Mouse (Mus musculus) hindbrain, embryonic 15.5 days (tissue): Measurements from ENCODE around the gene Psip1. TPM values are rescaled to one million over a fixed set of nuclear protein-coding genes. Genes with fewer than 3 reads are reported as not detected.
"Not testable (repeated sequence)": the region's sequence is repeated elsewhere in the genome, so short reads cannot be mapped to it uniquely, and the experiment has no call there.

ENCODE experiments used
- ATAC-seq: fragments of 200-750 bp; cut with Nextera tagmentation; 2 replicates; pipeline ENCODE4 v1.8.0; 2017; ENCODE audit warnings: low read depth, moderate number of reproducible peaks, moderate TSS enrichment; ENCODE audit not compliant: low FRiP score
- H3K27ac ChIP-seq: fragments of 300-500 bp; sonication (generic); replicated peaks from 2 replicates; pipeline ENCODE4 v1.5.1; 2015; ENCODE audit warnings: mild to moderate bottlenecking, inconsistent platforms
- H3K27me3 ChIP-seq: fragments of 300-500 bp; sonication (generic); 2 replicates; pipeline ENCODE4 v1.6.1; 2015; ENCODE audit warnings: control low read depth, inconsistent platforms
- H3K36me3 ChIP-seq: fragments of 300-500 bp; sonication (generic); 2 replicates; pipeline ENCODE4 v1.6.1; 2015; ENCODE audit warnings: control low read depth, inconsistent platforms
- H3K4me1 ChIP-seq: fragments of 300-500 bp; sonication (generic); replicated peaks from 2 replicates; pipeline ENCODE4 v1.6.1; 2015; ENCODE audit warnings: control low read depth, inconsistent platforms
- H3K4me2 ChIP-seq: fragments of 300-500 bp; sonication (generic); 2 replicates; pipeline ENCODE4 v1.6.1; 2015; ENCODE audit warnings: moderate library complexity, mild to moderate bottlenecking, inconsistent platforms
- H3K4me3 ChIP-seq: fragments of 300-500 bp; sonication (generic); 2 replicates; pipeline ENCODE4 v1.5.1; 2015; ENCODE audit warnings: mild to moderate bottlenecking, inconsistent platforms
- H3K9ac ChIP-seq: fragments of 300-500 bp; sonication (generic); 2 replicates; pipeline ENCODE4 v1.6.1; 2015; ENCODE audit warnings: inconsistent platforms
- H3K9me3 ChIP-seq: fragments of 300-500 bp; sonication (generic); 2 replicates; pipeline ENCODE4 v1.6.1; 2016; ENCODE audit warnings: control low read depth, inconsistent platforms
- WGBS: fragments of 180-500 bp; shearing (Covaris S2); methylation state at CpG from one replicate; pipeline ENCODE4 v1.1.7; 2015; 5-methylcytosine and 5-hydroxymethylcytosine counted together
- polyA plus RNA-seq: library from polyadenylated mRNA; unstranded; fragments of >200 nt; fragmentation: Nextera tagmentation; extraction: Ambion mirVana; gene quantifications from 2 replicates; pipeline ENCODE4 v1.2.1, GENCODE M21; 2015

The Psip1 gene
- polyA plus RNA-seq, 1 experiment from 2014 or later: 253 TPM

- not testable (repeated sequence) for H3K4me3 ChIP-seq, H3K9ac ChIP-seq, H3K4me2 ChIP-seq, H3K27ac ChIP-seq, H3K9me3 ChIP-seq, H3K27me3 ChIP-seq, H3K36me3 ChIP-seq, ATAC-seq
- peaks cover 11% of the 10 kb centered on the region; the same call in 1 of the 2 replicates for H3K4me1 ChIP-seq
- 89% methylated on average over 5 of the region's 5 CpGs for WGBS
Observed at GRCm38 (mm10) chr4:83497013-83497412, 10.8 kb upstream of the Psip1 start.

- ATAC-seq: no peak
- 92% methylated on average over 1 of the region's 1 CpGs for WGBS
Observed at GRCm38 (mm10) chr4:83493112-83493511, 6.9 kb upstream of the Psip1 start.

GRCm38 (mm10) chr4:83489121-83489520 lies 2.9 kb upstream of the Psip1 start:
- Histone ChIP-seq H3K27me3 (no peaks in the 10 kb centered on the region), H3K4me1 (peaks cover 17% of the 10 kb centered on the region), H3K36me3 (no peaks in the 10 kb centered on the region), H3K9me3 (no peaks in the 10 kb centered on the region), H3K4me3 (no peak overlapping the region), H3K4me2 (no peak overlapping the region), H3K27ac (no peak overlapping the region), H3K9ac (no peak overlapping the region)
- ATAC-seq: no peak
- 35% methylated on average over 5 of the region's 5 CpGs for WGBS

More at GRCm38 (mm10) chr4:83493112-83493511, 6.9 kb upstream of the Psip1 start:
- Histone ChIP-seq H3K27ac (no peak overlapping the region), H3K4me3 (no peak overlapping the region), H3K9me3 (no peaks in the 10 kb centered on the region), H3K27me3 (no peaks in the 10 kb centered on the region), H3K4me2 (no peak overlapping the region), H3K4me1 (no peaks in the 10 kb centered on the region), H3K36me3 (no peaks in the 10 kb centered on the region), H3K9ac (no peak overlapping the region)

GRCm38 (mm10) chr4:83485735-83486116 lies 533 bp downstream of the Psip1 start:
- Histone ChIP-seq H3K27ac (peak overlapping the region; percentile 100), H3K36me3 (peaks cover 20% of the 10 kb centered on the region)
- WGBS: under 1% methylated on average over 23 of the region's 40 CpGs

GRCm38 (mm10) chr4:83485250-83485649 lies 1.0 kb downstream of the Psip1 start:
- Histone ChIP-seq H3K4me1 (peaks cover 28% of the 10 kb centered on the region), H3K4me2 (peak overlapping the region; percentile 77), H3K27ac (peak overlapping the region; percentile 100), H3K36me3 (peaks cover 21% of the 10 kb centered on the region), H3K4me3 (peak overlapping the region; percentile 96), H3K9me3 (no peaks in the 10 kb centered on the region), H3K27me3 (no peaks in the 10 kb centered on the region), H3K9ac (peak overlapping the region; percentile 90)
- ATAC-seq: no peak
- 14% methylated on average over 12 of the region's 12 CpGs for WGBS

More at GRCm38 (mm10) chr4:83485735-83486116, 533 bp downstream of the Psip1 start:
- Histone ChIP-seq H3K9ac (peak overlapping the region; percentile 90), H3K9me3 (no peaks in the 10 kb centered on the region), H3K4me2 (peak overlapping the region; percentile 77), H3K4me1 (peaks cover 28% of the 10 kb centered on the region), H3K4me3 (peak overlapping the region; percentile 96), H3K27me3 (no peaks in the 10 kb centered on the region)
- ATAC-seq: peak; percentile 78

- no peak overlapping the region for H3K4me2 ChIP-seq
- H3K9me3 ChIP-seq: no peaks in the 10 kb centered on the region
- WGBS: 60% methylated on average over 3 of the region's 3 CpGs
- no peak overlapping the region for H3K4me3 ChIP-seq
- H3K4me1 ChIP-seq: no peaks in the 10 kb centered on the region
- peak; percentile 59; the same call in 1 of the 2 replicates for ATAC-seq
- no peak overlapping the region for H3K9ac ChIP-seq
- no peaks in the 10 kb centered on the region for H3K27me3 ChIP-seq
- H3K27ac ChIP-seq: 0 out of 2 replicates have a peak overlapping the region, but pooled peaks have one; percentile 3
- H3K36me3 ChIP-seq: peaks cover 82% of the 10 kb centered on the region
Observed at GRCm38 (mm10) chr4:83468208-83468607, 18.1 kb downstream of the Psip1 start.

GRCm38 (mm10) chr4:83467615-83468014 lies 18.6 kb downstream of the Psip1 start:
- WGBS: 74% methylated on average over 7 of the region's 7 CpGs
- no peaks in the 10 kb centered on the region for H3K4me1 ChIP-seq
- H3K4me2 ChIP-seq: no peak overlapping the region
- no peaks in the 10 kb centered on the region for H3K9me3 ChIP-seq
- no peak overlapping the region for H3K9ac ChIP-seq
- peaks cover 83% of the 10 kb centered on the region for H3K36me3 ChIP-seq
- no peak overlapping the region for H3K4me3 ChIP-seq
- 0 out of 2 replicates have a peak, but pooled peaks have one; percentile 65 for ATAC-seq
- peak overlapping the region; percentile 62 for H3K27ac ChIP-seq
- no peaks in the 10 kb centered on the region for H3K27me3 ChIP-seq

- 89% methylated on average over 7 of the region's 7 CpGs for WGBS
Observed at GRCm38 (mm10) chr4:83464827-83465226, 21.4 kb downstream of the Psip1 start.

GRCm38 (mm10) chr4:83460106-83460505 lies 26.2 kb downstream of the Psip1 start:
- ATAC-seq: no peak
- Histone ChIP-seq H3K27me3 (no peaks in the 10 kb centered on the region), H3K4me1 (no peaks in the 10 kb centered on the region), H3K4me3 (no peak overlapping the region), H3K36me3 (peaks cover 77% of the 10 kb centered on the region), H3K9ac (no peak overlapping the region), H3K9me3 (no peaks in the 10 kb centered on the region), H3K27ac (no peak overlapping the region), H3K4me2 (no peak overlapping the region)
- 90% methylated on average over 5 of the region's 5 CpGs for WGBS

More at GRCm38 (mm10) chr4:83464827-83465226, 21.4 kb downstream of the Psip1 start:
- no peak for ATAC-seq
- H3K27ac ChIP-seq: no peak overlapping the region
- no peak overlapping the region for H3K4me2 ChIP-seq
- no peak overlapping the region for H3K4me3 ChIP-seq
- no peak overlapping the region for H3K9ac ChIP-seq
- no peaks in the 10 kb centered on the region for H3K9me3 ChIP-seq
- H3K27me3 ChIP-seq: no peaks in the 10 kb centered on the region
- H3K4me1 ChIP-seq: no peaks in the 10 kb centered on the region
- H3K36me3 ChIP-seq: peaks cover 74% of the 10 kb centered on the region

GRCm38 (mm10) chr4:83450785-83451184 lies 35.5 kb downstream of the Psip1 start:
- H3K36me3 ChIP-seq: peaks cover 55% of the 10 kb centered on the region
- WGBS: 89% methylated on average over 4 of the region's 4 CpGs
- no peak for ATAC-seq

GRCm38 (mm10) chr4:83441050-83441449 lies 45.2 kb downstream of the Psip1 start:
- no peak overlapping the region for H3K9ac ChIP-seq
- H3K4me3 ChIP-seq: no peak overlapping the region
- no peaks in the 10 kb centered on the region for H3K9me3 ChIP-seq
- no peak for ATAC-seq
- 91% methylated on average over 4 of the region's 4 CpGs for WGBS
- no peaks in the 10 kb centered on the region for H3K4me1 ChIP-seq
- H3K36me3 ChIP-seq: peaks cover 35% of the 10 kb centered on the region
- no peaks in the 10 kb centered on the region for H3K27me3 ChIP-seq
- H3K27ac ChIP-seq: no peak overlapping the region
- H3K4me2 ChIP-seq: no peak overlapping the region

More at GRCm38 (mm10) chr4:83450785-83451184, 35.5 kb downstream of the Psip1 start:
- H3K9me3 ChIP-seq: no peaks in the 10 kb centered on the region
- H3K4me3 ChIP-seq: no peak overlapping the region
- H3K27me3 ChIP-seq: no peaks in the 10 kb centered on the region
- no peak overlapping the region for H3K27ac ChIP-seq
- H3K9ac ChIP-seq: no peak overlapping the region
- no peaks in the 10 kb centered on the region for H3K4me1 ChIP-seq
- no peak overlapping the region for H3K4me2 ChIP-seq

GRCm38 (mm10) chr4:83439045-83439444 lies 47.2 kb downstream of the Psip1 start:
- no peak overlapping the region for H3K9ac ChIP-seq
- no peaks in the 10 kb centered on the region for H3K4me1 ChIP-seq
- no peak overlapping the region for H3K4me3 ChIP-seq
- no peaks in the 10 kb centered on the region for H3K27me3 ChIP-seq
- ATAC-seq: no peak
- no peaks in the 10 kb centered on the region for H3K9me3 ChIP-seq
- 41% methylated on average over 5 of the region's 5 CpGs for WGBS
- peaks cover 48% of the 10 kb centered on the region for H3K36me3 ChIP-seq
- H3K27ac ChIP-seq: no peak overlapping the region
- no peak overlapping the region for H3K4me2 ChIP-seq

GRCm38 (mm10) chr4:83438116-83438515 lies 48.1 kb downstream of the Psip1 start:
- Histone ChIP-seq H3K27ac (no peak overlapping the region), H3K4me1 (no peaks in the 10 kb centered on the region), H3K27me3 (no peaks in the 10 kb centered on the region), H3K9ac (no peak overlapping the region), H3K4me2 (no peak overlapping the region), H3K4me3 (no peak overlapping the region), H3K9me3 (no peaks in the 10 kb centered on the region), H3K36me3 (peaks cover 54% of the 10 kb centered on the region)
- no peak for ATAC-seq
